Mouse (Mus musculus) forebrain, embryonic 15.5 days (tissue): ENCODE results near the gene Hecw2. TPM values are rescaled to one million over a fixed set of nuclear protein-coding genes. Genes with fewer than 3 reads are reported as not detected.

Source experiments
- ATAC-seq: fragments of 200-750 bp; cut with Nextera tagmentation; replicated peaks from 2 replicates; pipeline ENCODE4 v1.8.0; 2017; ENCODE audit warnings: mild to moderate bottlenecking, moderate TSS enrichment, moderate library complexity
- H3K27ac ChIP-seq: fragments of 300-500 bp; sonication (generic); replicated peaks from 2 replicates; pipeline ENCODE4 v1.5.1; 2015; ENCODE audit warnings: mild to moderate bottlenecking, inconsistent platforms
- H3K27me3 ChIP-seq: fragments of 300-500 bp; sonication (generic); 2 replicates; pipeline ENCODE4 v1.6.1; 2015; ENCODE audit warnings: inconsistent platforms
- H3K36me3 ChIP-seq: fragments of 300-500 bp; sonication (generic); 2 replicates; pipeline ENCODE4 v1.6.1; 2015; ENCODE audit warnings: mild to moderate bottlenecking, inconsistent platforms
- H3K4me1 ChIP-seq: fragments of 300-500 bp; sonication (generic); 2 replicates; pipeline ENCODE4 v1.6.1; 2015; ENCODE audit warnings: inconsistent platforms
- H3K4me2 ChIP-seq: fragments of 300-500 bp; sonication (generic); replicated peaks from 2 replicates; pipeline ENCODE4 v1.6.1; 2015; ENCODE audit warnings: mild to moderate bottlenecking, inconsistent platforms
- H3K4me3 ChIP-seq: fragments of 300-500 bp; sonication (generic); 2 replicates; pipeline ENCODE4 v1.5.1; 2015; ENCODE audit warnings: mild to moderate bottlenecking, inconsistent platforms
- H3K9ac ChIP-seq: fragments of 300-500 bp; sonication (generic); replicated peaks from 2 replicates; pipeline ENCODE4 v1.6.1; 2015; ENCODE audit warnings: mild to moderate bottlenecking, inconsistent platforms
- H3K9me3 ChIP-seq: fragments of 300-500 bp; sonication (generic); 2 replicates; pipeline ENCODE4 v1.6.1; 2016; ENCODE audit warnings: inconsistent platforms
- WGBS: fragments of 180-500 bp; shearing (Covaris S2); methylation state at CpG from one replicate; pipeline ENCODE4 v1.1.7; 2015; ENCODE audit warnings: mixed read lengths; 5-methylcytosine and 5-hydroxymethylcytosine counted together
- polyA plus RNA-seq: library from polyadenylated mRNA; unstranded; fragments of >200 nt; fragmentation: Nextera tagmentation; extraction: Ambion mirVana; gene quantifications from 2 replicates; pipeline ENCODE4 v1.2.1, GENCODE M21; 2015

Gene Hecw2
- polyA plus RNA-seq, 1 experiment from 2014 or later = 4.3 TPM

DNA sequence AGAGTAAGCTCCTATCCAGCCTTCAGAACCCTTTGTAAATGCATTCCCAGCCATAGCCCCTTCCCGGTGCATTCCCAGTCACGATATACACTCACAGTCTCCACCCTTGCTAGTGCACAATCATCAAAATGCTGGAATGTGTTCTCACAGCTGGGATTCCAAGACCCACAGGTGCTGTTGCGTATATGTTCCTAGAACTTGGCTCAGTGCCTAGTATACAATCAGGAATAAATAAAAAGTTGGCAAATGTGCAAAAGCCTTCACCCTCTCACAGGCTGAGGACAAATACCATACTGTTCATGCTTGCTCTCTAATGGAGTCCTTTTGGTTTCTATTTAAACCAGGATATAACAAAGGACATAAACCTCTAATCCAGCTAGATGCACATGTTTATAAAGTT, 283.1 kb downstream of the Hecw2 start:
- Histone ChIP-seq H3K27me3 (no peaks in the 10 kb centered on the region), H3K36me3 (no peaks in the 10 kb centered on the region), H3K9me3 (no peaks in the 10 kb centered on the region), H3K27ac (no peak overlapping the region), H3K4me1 (no peaks in the 10 kb centered on the region), H3K4me3 (no peak overlapping the region), H3K9ac (no peak overlapping the region), H3K4me2 (no peak overlapping the region)
- 55% methylated on average over 3 of the region's 3 CpGs for WGBS
- no peak for ATAC-seq

DNA sequence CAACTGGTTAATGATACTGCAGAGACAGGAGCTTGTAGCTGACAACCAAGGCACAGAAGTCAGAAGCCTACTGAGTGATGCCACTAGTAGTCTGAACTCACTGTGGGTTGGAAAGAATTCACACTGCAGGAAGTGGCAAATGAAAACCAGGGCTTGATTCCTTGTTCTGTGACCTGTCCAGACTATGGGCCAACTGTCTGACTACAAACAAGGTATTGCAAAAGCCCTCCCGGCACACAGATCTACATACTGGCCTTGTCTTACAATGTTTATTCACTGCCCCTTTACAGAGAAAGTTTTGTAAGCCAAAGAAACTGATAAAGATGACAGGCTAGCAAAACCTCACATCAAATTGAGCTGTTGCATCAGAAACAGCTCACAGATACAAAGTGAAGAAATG, 284.7 kb downstream of the Hecw2 start:
- no peak for ATAC-seq
- no peaks in the 10 kb centered on the region for H3K4me1 ChIP-seq
- H3K4me3 ChIP-seq = no peak overlapping the region
- H3K27ac ChIP-seq = no peak overlapping the region
- no peak overlapping the region for H3K4me2 ChIP-seq
- no peak overlapping the region for H3K9ac ChIP-seq
- H3K36me3 ChIP-seq = no peaks in the 10 kb centered on the region
- 90% methylated on average over 1 of the region's 1 CpGs for WGBS
- no peaks in the 10 kb centered on the region for H3K9me3 ChIP-seq
- H3K27me3 ChIP-seq = no peaks in the 10 kb centered on the region

DNA sequence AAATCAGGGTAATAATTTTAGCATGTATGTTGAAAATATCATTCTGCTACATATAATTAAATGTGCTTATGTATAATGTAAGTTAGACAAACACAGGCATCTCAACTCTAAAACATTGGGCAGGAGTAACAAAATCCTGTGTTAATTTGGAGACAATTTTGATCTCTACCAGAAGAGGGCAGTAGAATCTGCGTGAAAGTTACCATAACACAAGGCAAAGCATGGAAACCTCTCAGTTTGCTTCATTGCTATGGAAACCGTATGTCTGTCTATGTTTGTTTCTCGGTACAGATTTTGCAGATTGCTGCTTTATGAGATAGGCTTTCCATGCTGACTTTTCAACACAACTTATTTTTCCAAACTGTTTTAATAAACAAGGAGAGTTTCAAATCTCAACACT, 285.9 kb downstream of the Hecw2 start:
- Histone ChIP-seq H3K4me2 (no peak overlapping the region), H3K4me1 (no peaks in the 10 kb centered on the region), H3K9ac (no peak overlapping the region), H3K4me3 (no peak overlapping the region), H3K36me3 (no peaks in the 10 kb centered on the region), H3K27ac (no peak overlapping the region), H3K9me3 (no peaks in the 10 kb centered on the region), H3K27me3 (no peaks in the 10 kb centered on the region)
- 10% methylated on average over 3 of the region's 3 CpGs for WGBS
- ATAC-seq = peak; percentile 92

DNA sequence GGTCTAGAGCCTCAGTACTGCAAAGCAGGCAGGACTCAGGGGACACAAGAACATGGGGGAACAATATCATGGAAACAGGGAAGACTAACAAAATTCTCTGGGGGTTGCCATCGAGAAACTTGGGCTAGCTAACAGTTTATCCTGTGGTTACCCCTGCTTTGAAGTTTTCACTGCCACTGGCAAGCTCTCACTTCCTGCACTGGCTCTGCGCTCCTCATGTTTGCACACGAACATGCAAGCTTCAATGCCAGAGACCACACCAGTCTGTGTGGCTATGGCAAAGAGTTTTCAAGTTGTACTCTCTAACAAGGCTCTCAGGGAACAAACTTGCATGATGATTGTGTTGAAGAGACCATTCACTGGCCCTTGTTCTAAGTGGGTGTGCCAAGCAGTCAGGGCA, 288.8 kb downstream of the Hecw2 start:
- 80% methylated on average over 3 of the region's 3 CpGs for WGBS
- no peaks in the 10 kb centered on the region for H3K9me3 ChIP-seq

DNA sequence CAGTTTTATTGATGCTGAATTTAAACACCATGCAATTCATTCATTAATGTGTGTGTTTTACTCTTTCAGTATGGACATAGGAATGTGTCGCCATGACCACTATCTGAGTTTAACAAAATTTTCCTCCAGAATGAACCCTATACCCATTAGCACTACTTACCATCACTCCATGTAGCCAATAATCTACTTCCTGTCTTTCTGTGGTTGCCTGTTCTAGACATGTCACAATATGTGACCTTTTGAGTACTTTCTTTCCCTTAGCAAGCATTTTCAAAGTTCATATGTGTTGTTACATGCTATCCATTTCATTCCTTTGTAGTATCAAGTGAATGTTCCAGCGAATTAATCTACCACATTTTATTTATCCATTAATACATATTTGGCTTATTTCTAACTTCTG, 294.6 kb downstream of the Hecw2 start:
- ATAC-seq = no peak
- H3K27me3 ChIP-seq = no peaks in the 10 kb centered on the region
- H3K9ac ChIP-seq = no peak overlapping the region
- H3K27ac ChIP-seq = no peak overlapping the region
- H3K9me3 ChIP-seq = no peaks in the 10 kb centered on the region
- no peak overlapping the region for H3K4me3 ChIP-seq
- H3K36me3 ChIP-seq = no peaks in the 10 kb centered on the region
- no peak overlapping the region for H3K4me2 ChIP-seq
- H3K4me1 ChIP-seq = no peaks in the 10 kb centered on the region
- 94% methylated on average over 2 of the region's 2 CpGs for WGBS

More for the DNA sequence above, 288.8 kb downstream of the Hecw2 start:
- H3K36me3 ChIP-seq = no peaks in the 10 kb centered on the region
- no peak overlapping the region for H3K9ac ChIP-seq
- H3K27me3 ChIP-seq = no peaks in the 10 kb centered on the region
- H3K4me1 ChIP-seq = no peaks in the 10 kb centered on the region
- H3K4me3 ChIP-seq = no peak overlapping the region
- ATAC-seq = no peak
- no peak overlapping the region for H3K27ac ChIP-seq
- H3K4me2 ChIP-seq = no peak overlapping the region

DNA sequence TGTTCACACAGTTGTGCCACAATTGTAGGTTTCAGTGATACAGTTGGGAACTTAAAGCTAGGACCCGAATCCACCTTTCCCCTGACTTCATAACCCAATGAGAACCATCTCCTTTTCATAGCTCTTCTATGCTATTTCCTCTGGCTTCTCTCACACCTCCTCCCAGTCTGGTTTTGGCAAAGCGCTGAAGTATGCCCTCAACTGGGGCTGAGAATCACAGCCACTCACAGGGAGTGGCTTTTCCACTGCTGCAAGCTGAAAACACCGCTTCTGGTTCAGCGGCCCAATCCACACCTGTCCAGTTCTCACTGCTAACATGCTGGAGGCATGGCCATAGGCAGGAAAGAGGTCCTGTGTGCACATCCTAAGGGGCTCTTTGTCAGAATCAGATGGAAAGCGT, 300.7 kb downstream of the Hecw2 start:
- Histone ChIP-seq H3K36me3 (no peaks in the 10 kb centered on the region), H3K27ac (no peak overlapping the region), H3K4me3 (no peak overlapping the region), H3K9me3 (no peaks in the 10 kb centered on the region), H3K27me3 (no peaks in the 10 kb centered on the region), H3K9ac (no peak overlapping the region), H3K4me1 (no peaks in the 10 kb centered on the region), H3K4me2 (no peak overlapping the region)
- WGBS = 96% methylated on average over 5 of the region's 5 CpGs
- no peak for ATAC-seq

DNA sequence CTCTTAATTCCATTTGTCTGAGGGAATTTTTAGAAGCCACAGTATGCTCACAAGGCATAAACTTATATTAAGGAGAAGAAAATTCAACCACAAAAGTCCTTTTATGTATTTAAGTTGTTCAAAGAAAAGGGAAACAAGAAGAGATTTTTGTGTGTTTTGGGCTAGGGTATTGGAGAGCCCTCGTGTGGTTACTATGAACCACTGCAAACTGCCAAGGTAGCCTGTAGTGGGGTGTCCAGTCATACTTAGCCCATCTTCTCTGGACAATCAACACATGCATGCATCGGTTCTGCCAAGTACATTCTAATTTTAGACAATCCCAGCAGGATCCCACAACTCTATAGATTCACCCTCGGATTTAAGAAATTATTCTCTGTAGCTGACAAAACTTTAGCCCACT, 304.6 kb downstream of the Hecw2 start:
- Histone ChIP-seq H3K9me3 (no peaks in the 10 kb centered on the region), H3K27ac (no peak overlapping the region), H3K36me3 (no peaks in the 10 kb centered on the region), H3K4me3 (no peak overlapping the region), H3K9ac (no peak overlapping the region), H3K4me2 (no peak overlapping the region), H3K4me1 (no peaks in the 10 kb centered on the region), H3K27me3 (no peaks in the 10 kb centered on the region)
- WGBS = 50% methylated on average over 3 of the region's 3 CpGs
- ATAC-seq = no peak

DNA sequence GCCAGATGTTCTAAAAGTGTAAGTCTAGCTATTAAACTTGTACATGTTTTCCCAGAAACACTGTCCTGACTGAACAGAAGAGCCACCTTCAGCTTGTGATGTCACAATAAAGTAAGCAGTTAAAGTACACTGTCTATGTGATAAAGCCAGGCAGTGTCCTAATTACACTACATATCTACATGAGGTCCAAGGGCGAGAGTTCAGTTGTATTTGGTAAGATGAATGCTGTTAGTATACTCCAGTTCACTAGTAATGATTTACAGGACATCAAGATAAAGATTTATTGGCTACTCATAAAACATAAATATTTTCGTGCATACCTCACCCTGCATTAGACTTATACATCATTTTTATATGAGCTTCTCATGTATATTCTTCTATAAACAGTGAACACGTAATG, 305.2 kb downstream of the Hecw2 start:
- Histone ChIP-seq H3K4me3 (no peak overlapping the region), H3K36me3 (no peaks in the 10 kb centered on the region), H3K9me3 (no peaks in the 10 kb centered on the region), H3K27ac (no peak overlapping the region), H3K9ac (no peak overlapping the region), H3K4me2 (no peak overlapping the region), H3K4me1 (no peaks in the 10 kb centered on the region), H3K27me3 (no peaks in the 10 kb centered on the region)
- ATAC-seq = no peak
- WGBS = 91% methylated on average over 3 of the region's 3 CpGs

DNA sequence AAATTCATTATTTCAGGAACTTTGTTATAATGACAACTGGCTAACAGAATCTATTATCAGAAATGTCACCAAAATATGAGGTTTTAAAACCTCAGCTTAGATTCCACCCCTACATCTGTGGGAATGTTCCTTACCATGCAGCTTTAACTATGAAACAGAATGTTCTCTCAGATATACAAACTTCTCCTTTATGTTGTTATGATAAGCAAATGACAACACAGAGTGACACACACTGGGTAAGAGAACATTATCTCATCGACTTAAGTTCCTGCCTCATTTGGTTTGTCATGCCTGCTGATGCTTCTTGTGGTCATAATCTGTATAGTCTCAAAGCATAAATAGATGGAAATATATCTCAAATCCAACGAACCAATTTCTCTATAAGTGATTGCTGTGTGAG, 312.5 kb downstream of the Hecw2 start:
- Histone ChIP-seq H3K36me3 (no peaks in the 10 kb centered on the region), H3K4me1 (no peaks in the 10 kb centered on the region), H3K4me3 (no peak overlapping the region), H3K27ac (no peak overlapping the region), H3K4me2 (no peak overlapping the region), H3K9me3 (no peaks in the 10 kb centered on the region), H3K27me3 (no peaks in the 10 kb centered on the region), H3K9ac (no peak overlapping the region)
- no peak for ATAC-seq
- 75% methylated on average over 2 of the region's 2 CpGs for WGBS

DNA sequence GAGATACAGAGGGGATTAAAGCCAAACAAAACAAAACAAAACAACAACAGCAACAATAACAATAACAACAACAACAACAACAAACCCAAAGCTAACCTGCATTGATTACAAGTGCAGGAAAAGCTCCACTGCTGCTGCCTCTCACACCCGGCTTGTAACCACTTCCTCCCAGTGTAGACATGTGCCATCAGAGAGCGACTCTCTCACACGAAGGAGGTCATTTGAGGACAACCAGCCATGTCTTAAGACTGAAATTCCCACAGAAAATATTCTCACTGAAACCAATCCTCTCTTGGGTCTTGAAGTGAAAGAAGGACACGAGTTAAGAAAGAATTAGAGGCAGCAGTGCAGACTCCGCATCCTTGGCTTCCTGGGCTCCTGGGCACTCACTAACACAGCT, 319.0 kb downstream of the Hecw2 start:
- Histone ChIP-seq H3K4me2 (no peak overlapping the region), H3K4me1 (no peaks in the 10 kb centered on the region), H3K9me3 (no peaks in the 10 kb centered on the region), H3K27ac (no peak overlapping the region), H3K9ac (no peak overlapping the region), H3K27me3 (no peaks in the 10 kb centered on the region), H3K36me3 (no peaks in the 10 kb centered on the region), H3K4me3 (no peak overlapping the region)
- 89% methylated on average over 5 of the region's 5 CpGs for WGBS
- ATAC-seq = no peak

DNA sequence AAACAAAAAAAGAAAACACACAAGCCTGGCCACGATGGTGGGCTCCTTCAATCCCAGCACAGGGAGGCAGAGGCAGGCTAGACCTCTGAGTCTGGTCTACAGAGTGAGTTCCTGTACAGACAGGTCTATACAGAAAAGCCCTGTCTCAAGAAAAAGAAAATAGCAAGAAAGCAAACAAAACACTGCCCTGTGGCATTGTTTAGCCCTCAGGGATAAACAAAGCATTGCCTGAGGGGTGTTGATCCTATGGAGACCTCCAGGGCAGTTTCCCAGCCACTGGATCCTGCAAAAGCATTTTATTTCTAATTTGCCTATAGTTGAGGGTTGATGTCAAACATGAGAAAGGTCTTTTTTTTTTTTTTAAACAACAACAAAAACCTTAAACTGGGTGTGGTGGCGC, 327.7 kb downstream of the Hecw2 start:
- no peaks in the 10 kb centered on the region for H3K9me3 ChIP-seq
- H3K27me3 ChIP-seq = no peaks in the 10 kb centered on the region
- no peaks in the 10 kb centered on the region for H3K36me3 ChIP-seq
- 77% methylated on average over 2 of the region's 2 CpGs for WGBS
- H3K27ac ChIP-seq = no peak overlapping the region
- no peak overlapping the region for H3K4me2 ChIP-seq
- no peaks in the 10 kb centered on the region for H3K4me1 ChIP-seq
- no peak overlapping the region for H3K9ac ChIP-seq
- no peak overlapping the region for H3K4me3 ChIP-seq
- ATAC-seq = no peak

DNA sequence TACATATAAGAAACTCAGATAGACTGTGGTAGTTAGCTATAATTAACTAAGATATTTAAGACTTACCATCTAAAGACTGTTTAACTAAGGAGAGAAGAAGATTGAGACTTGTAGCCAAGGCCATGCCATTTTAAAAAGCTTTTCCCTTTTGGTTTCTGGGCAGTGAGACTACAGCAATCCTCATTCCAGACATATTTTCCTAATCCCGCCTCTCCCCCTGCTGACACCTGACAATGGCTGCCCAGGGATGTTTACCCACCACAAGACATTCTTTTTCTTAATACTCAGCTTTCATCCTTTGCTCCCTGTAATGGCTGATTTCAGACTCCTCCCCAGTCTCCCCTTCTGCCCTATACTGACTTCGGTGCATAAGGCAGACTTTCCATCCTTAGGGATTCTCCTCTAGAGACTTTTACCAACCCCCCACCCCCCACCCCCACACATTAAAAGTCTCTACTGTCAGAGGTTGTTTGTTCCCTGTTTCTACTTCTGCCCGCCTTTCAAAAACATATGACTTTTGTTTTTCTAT, 328.5 kb downstream of the Hecw2 start:
- Histone ChIP-seq H3K36me3 (no peaks in the 10 kb centered on the region), H3K9me3 (no peaks in the 10 kb centered on the region), H3K4me1 (no peaks in the 10 kb centered on the region), H3K27ac (no peak overlapping the region), H3K27me3 (no peaks in the 10 kb centered on the region), H3K4me3 (no peak overlapping the region), H3K4me2 (no peak overlapping the region), H3K9ac (no peak overlapping the region)
- WGBS = 12% methylated on average over 3 of the region's 3 CpGs
- no peak for ATAC-seq

DNA sequence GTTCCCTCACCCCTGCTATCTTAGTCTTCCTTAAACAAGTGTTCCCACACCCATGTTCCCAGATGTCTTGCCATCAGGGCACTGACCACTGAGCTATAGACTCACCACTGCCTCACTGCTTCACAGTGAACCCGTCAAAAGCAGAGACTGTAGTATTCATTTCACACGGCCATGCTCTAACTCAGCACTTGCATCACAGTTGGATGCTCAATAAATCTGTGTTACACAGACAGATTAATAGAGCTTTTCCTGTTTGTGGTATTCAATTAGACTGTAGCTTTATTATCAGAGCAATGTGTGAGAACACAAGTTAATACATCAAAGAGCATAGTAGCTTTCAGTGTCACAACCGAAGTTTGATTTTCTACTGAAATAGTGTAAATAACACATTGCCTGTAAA, 330.9 kb downstream of the Hecw2 start:
- H3K4me1 ChIP-seq = no peaks in the 10 kb centered on the region
- no peak for ATAC-seq
- no peaks in the 10 kb centered on the region for H3K36me3 ChIP-seq
- no peak overlapping the region for H3K4me2 ChIP-seq
- no peaks in the 10 kb centered on the region for H3K9me3 ChIP-seq
- no peaks in the 10 kb centered on the region for H3K27me3 ChIP-seq
- H3K9ac ChIP-seq = no peak overlapping the region
- no peak overlapping the region for H3K4me3 ChIP-seq
- H3K27ac ChIP-seq = no peak overlapping the region
- 81% methylated on average over 3 of the region's 3 CpGs for WGBS
